Mouse (Mus musculus) stomach, embryonic 15.5 days (tissue): ENCODE results near the gene Slc25a12. TPM values are rescaled to one million over a fixed set of nuclear protein-coding genes. Genes with fewer than 3 reads are reported as not detected.
A peak's percentile ranks its signal among the peaks of the same experiment; 100 is the strongest.

Experiments
- ATAC-seq: fragments of 200-750 bp; cut with Nextera tagmentation; 2 replicates; pipeline ENCODE4 v1.8.0; 2017; ENCODE audit warnings: low read depth, moderate number of reproducible peaks, moderate TSS enrichment; ENCODE audit not compliant: insufficient read depth, low FRiP score
- H3K27ac ChIP-seq: fragments of 300-500 bp; sonication (generic); 2 replicates; pipeline ENCODE4 v1.5.1; 2015; ENCODE audit warnings: mild to moderate bottlenecking, inconsistent platforms
- H3K27me3 ChIP-seq: fragments of 300-500 bp; sonication (generic); replicated peaks from 2 replicates; pipeline ENCODE4 v1.6.1; 2015; ENCODE audit warnings: inconsistent platforms
- H3K36me3 ChIP-seq: fragments of 300-500 bp; sonication (generic); 2 replicates; pipeline ENCODE4 v1.6.1; 2015; ENCODE audit warnings: inconsistent platforms
- H3K4me1 ChIP-seq: fragments of 300-500 bp; sonication (generic); 2 replicates; pipeline ENCODE4 v1.6.1; 2015; ENCODE audit warnings: inconsistent platforms
- H3K4me2 ChIP-seq: fragments of 300-500 bp; sonication (generic); 2 replicates; pipeline ENCODE4 v1.6.1; 2015; ENCODE audit warnings: mild to moderate bottlenecking, inconsistent platforms
- H3K4me3 ChIP-seq: fragments of 300-500 bp; sonication (generic); replicated peaks from 2 replicates; pipeline ENCODE4 v1.5.1; 2015; ENCODE audit warnings: inconsistent platforms
- H3K9ac ChIP-seq: fragments of 300-500 bp; sonication (generic); 2 replicates; pipeline ENCODE4 v1.6.1; 2015; ENCODE audit warnings: inconsistent platforms
- H3K9me3 ChIP-seq: fragments of 300-500 bp; sonication (generic); 2 replicates; pipeline ENCODE4 v1.6.1; 2016; ENCODE audit warnings: inconsistent platforms
- WGBS: fragments of 180-500 bp; shearing (Covaris S2); methylation state at CpG from one replicate; pipeline ENCODE4 v1.1.7; 2015; 5-methylcytosine and 5-hydroxymethylcytosine counted together
- polyA plus RNA-seq: library from polyadenylated mRNA; unstranded; fragments of >200 nt; fragmentation: Nextera tagmentation; extraction: Ambion mirVana; gene quantifications from 2 replicates; pipeline ENCODE4 v1.2.1, GENCODE M21; 2015

Slc25a12 gene
- polyA plus RNA-seq, 1 experiment from 2014 or later = 30.0 TPM

DNA sequence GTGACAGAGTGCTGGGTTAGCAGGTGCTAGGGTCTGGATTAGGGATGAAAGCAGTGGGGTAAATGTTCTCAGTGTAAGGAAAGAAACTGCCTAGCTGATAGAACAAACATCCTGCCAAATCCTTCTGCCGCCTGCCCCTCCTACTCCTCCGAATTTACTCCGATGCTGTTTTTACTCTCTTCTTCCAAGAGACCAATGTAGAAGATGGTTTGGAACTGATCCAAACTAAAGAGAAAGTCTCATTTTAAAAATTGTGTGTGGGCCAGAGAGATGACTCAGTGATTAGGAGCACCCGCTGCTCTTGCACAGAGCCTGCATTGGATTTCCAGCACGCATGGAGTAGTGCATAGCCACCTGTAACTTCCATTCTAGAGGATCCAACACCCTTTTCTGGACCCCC, 4.2 kb upstream of the Slc25a12 start:
- no peak for ATAC-seq
- Histone ChIP-seq H3K4me2 (no peak overlapping the region), H3K4me3 (no peak overlapping the region), H3K9ac (no peak overlapping the region), H3K36me3 (no peaks in the 10 kb centered on the region), H3K9me3 (no peaks in the 10 kb centered on the region), H3K27me3 (no peaks in the 10 kb centered on the region), H3K4me1 (no peaks in the 10 kb centered on the region), H3K27ac (no peak overlapping the region)
- 55% methylated on average over 5 of the region's 5 CpGs for WGBS

- Histone ChIP-seq H3K9me3 (no peaks in the 10 kb centered on the region), H3K36me3 (no peaks in the 10 kb centered on the region), H3K27me3 (no peaks in the 10 kb centered on the region), H3K4me2 (peak overlapping the region; percentile 66), H3K4me3 (0 out of 2 replicates have a peak overlapping the region, but pooled peaks have one; percentile 4), H3K9ac (no peak overlapping the region), H3K4me1 (no peaks in the 10 kb centered on the region), H3K27ac (no peak overlapping the region)
- WGBS = 28% methylated on average over 8 of the region's 8 CpGs
- no peak for ATAC-seq
Observed at GRCm38 (mm10) chr2:71368086-71368485, 537 bp upstream of the Slc25a12 start.

DNA sequence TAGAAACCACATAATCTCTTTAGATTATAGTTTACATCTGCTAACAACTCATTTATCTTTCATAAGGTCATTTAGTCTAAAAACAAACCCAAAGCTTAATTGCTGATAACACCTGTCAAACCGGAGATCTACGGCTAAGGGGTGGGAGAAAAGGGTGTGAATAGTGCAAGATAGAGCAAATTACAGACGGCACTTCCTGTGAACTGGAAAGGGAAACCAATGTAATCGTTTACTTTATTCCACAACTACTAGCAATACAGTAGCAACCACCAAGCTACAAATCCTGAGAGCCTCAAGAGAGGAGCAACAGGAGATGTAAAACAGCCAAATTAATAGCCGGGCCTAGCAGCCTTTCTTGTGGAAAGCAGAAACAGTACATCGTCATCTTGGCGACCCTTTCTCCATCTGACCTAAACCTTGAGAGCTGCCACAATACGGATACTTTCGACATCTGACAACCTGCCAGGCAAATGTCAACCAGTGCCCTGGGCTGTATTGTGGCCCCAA, 878 bp downstream of the Slc25a12 start:
- peak overlapping the region; percentile 49 for H3K27ac ChIP-seq
- H3K36me3 ChIP-seq = no peaks in the 10 kb centered on the region
- H3K27me3 ChIP-seq = no peaks in the 10 kb centered on the region
- peak overlapping the region; percentile 66 for H3K4me2 ChIP-seq
- WGBS = 6% methylated on average over 9 of the region's 9 CpGs
- no peaks in the 10 kb centered on the region for H3K9me3 ChIP-seq
- no peaks in the 10 kb centered on the region for H3K4me1 ChIP-seq
- H3K9ac ChIP-seq = peak overlapping the region; percentile 62; the same call in 1 of the 2 replicates
- ATAC-seq = 0 out of 2 replicates have a peak, but pooled peaks have one; percentile 41
- H3K4me3 ChIP-seq = peak overlapping the region; percentile 76

- Histone ChIP-seq H3K27ac (no peak overlapping the region), H3K4me3 (no peak overlapping the region), H3K27me3 (no peaks in the 10 kb centered on the region), H3K9ac (no peak overlapping the region), H3K4me1 (no peaks in the 10 kb centered on the region), H3K9me3 (no peaks in the 10 kb centered on the region), H3K36me3 (no peaks in the 10 kb centered on the region), H3K4me2 (no peak overlapping the region)
- 80% methylated on average over 1 of the region's 1 CpGs for WGBS
- no peak for ATAC-seq
Observed at GRCm38 (mm10) chr2:71360192-71360591, 7.4 kb downstream of the Slc25a12 start.

DNA sequence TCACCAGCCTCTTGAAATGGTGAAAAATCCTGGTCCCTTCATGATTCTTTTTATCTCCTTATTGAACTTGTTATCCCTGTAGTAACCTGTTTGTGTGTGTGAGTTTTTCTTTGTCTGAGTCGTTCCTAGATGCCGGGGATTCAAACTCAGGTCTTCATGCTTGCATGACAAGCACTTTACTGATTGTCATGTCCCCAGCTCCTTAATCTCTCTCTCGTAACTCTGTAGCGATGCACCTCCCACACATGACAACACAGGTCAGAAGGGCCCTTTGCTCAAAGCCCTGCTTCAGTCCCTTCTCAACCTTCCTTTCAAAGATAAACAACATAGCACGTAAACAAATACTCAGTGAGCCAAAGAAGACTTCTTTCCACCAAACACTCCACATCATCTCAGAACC, 9.2 kb downstream of the Slc25a12 start:
- H3K36me3 ChIP-seq = no peaks in the 10 kb centered on the region
- WGBS = 86% methylated on average over 5 of the region's 5 CpGs
- no peak for ATAC-seq

GRCm38 (mm10) chr2:71354055-71354425, 13.5 kb downstream of the Slc25a12 start:
- Histone ChIP-seq H3K36me3 (no peaks in the 10 kb centered on the region), H3K27ac (no peak overlapping the region), H3K9ac (no peak overlapping the region), H3K4me2 (no peak overlapping the region), H3K4me3 (no peak overlapping the region), H3K4me1 (no peaks in the 10 kb centered on the region), H3K27me3 (no peaks in the 10 kb centered on the region), H3K9me3 (no peaks in the 10 kb centered on the region)
- ATAC-seq = no peak
- WGBS = 61% methylated on average over 5 of the region's 5 CpGs

More for the DNA sequence above, 9.2 kb downstream of the Slc25a12 start:
- Histone ChIP-seq H3K27me3 (no peaks in the 10 kb centered on the region), H3K4me1 (no peaks in the 10 kb centered on the region), H3K9ac (no peak overlapping the region), H3K9me3 (no peaks in the 10 kb centered on the region), H3K4me2 (no peak overlapping the region), H3K27ac (no peak overlapping the region), H3K4me3 (no peak overlapping the region)

GRCm38 (mm10) chr2:71353306-71354054, 14.1 kb downstream of the Slc25a12 start:
- Histone ChIP-seq H3K4me3 (no peak overlapping the region), H3K4me2 (no peak overlapping the region), H3K27me3 (no peaks in the 10 kb centered on the region), H3K4me1 (no peaks in the 10 kb centered on the region), H3K36me3 (no peaks in the 10 kb centered on the region), H3K27ac (no peak overlapping the region), H3K9ac (no peak overlapping the region), H3K9me3 (no peaks in the 10 kb centered on the region)
- 51% methylated on average over 10 of the region's 10 CpGs for WGBS
- no peak for ATAC-seq

DNA sequence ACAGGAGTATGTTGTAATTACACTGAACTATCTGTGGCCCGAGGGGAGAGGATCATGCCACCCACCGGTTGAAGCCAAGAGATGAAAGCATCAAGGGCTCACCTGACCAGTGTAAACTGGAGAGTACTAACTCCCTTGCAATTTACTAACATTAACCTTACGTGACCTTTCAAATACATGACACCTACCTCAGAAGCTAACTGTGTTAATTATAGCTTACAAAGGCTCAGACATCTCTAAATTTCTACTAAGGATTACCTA, 15.9 kb downstream of the Slc25a12 start:
- Histone ChIP-seq H3K9me3 (no peaks in the 10 kb centered on the region), H3K27me3 (no peaks in the 10 kb centered on the region), H3K4me1 (no peaks in the 10 kb centered on the region), H3K36me3 (no peaks in the 10 kb centered on the region), H3K4me2 (no peak overlapping the region), H3K9ac (no peak overlapping the region), H3K4me3 (no peak overlapping the region), H3K27ac (no peak overlapping the region)
- no peak for ATAC-seq
- WGBS = 87% methylated on average over 3 of the region's 3 CpGs

GRCm38 (mm10) chr2:71350904-71351726, 16.4 kb downstream of the Slc25a12 start:
- H3K4me2 ChIP-seq = no peak overlapping the region
- no peaks in the 10 kb centered on the region for H3K36me3 ChIP-seq
- H3K9ac ChIP-seq = no peak overlapping the region
- no peaks in the 10 kb centered on the region for H3K4me1 ChIP-seq
- no peaks in the 10 kb centered on the region for H3K27me3 ChIP-seq
- H3K27ac ChIP-seq = no peak overlapping the region
- H3K9me3 ChIP-seq = no peaks in the 10 kb centered on the region
- H3K4me3 ChIP-seq = no peak overlapping the region
- WGBS = 81% methylated on average over 11 of the region's 11 CpGs
- no peak for ATAC-seq

- no peak for ATAC-seq
- Histone ChIP-seq H3K9ac (no peak overlapping the region), H3K36me3 (no peaks in the 10 kb centered on the region), H3K27ac (no peak overlapping the region), H3K4me1 (no peaks in the 10 kb centered on the region), H3K9me3 (no peaks in the 10 kb centered on the region), H3K4me2 (no peak overlapping the region), H3K4me3 (no peak overlapping the region), H3K27me3 (no peaks in the 10 kb centered on the region)
- 67% methylated on average over 7 of the region's 7 CpGs for WGBS
Observed at GRCm38 (mm10) chr2:71350181-71350580, 17.4 kb downstream of the Slc25a12 start.

- H3K4me2 ChIP-seq = no peak overlapping the region
- H3K9me3 ChIP-seq = no peaks in the 10 kb centered on the region
- H3K27me3 ChIP-seq = no peaks in the 10 kb centered on the region
- WGBS = 58% methylated on average over 2 of the region's 2 CpGs
- H3K4me3 ChIP-seq = no peak overlapping the region
- H3K9ac ChIP-seq = no peak overlapping the region
- H3K4me1 ChIP-seq = no peaks in the 10 kb centered on the region
- no peaks in the 10 kb centered on the region for H3K36me3 ChIP-seq
- H3K27ac ChIP-seq = no peak overlapping the region
- ATAC-seq = no peak
Observed at GRCm38 (mm10) chr2:71349511-71349910, 18.0 kb downstream of the Slc25a12 start.

GRCm38 (mm10) chr2:71347732-71348490, 19.6 kb downstream of the Slc25a12 start:
- Histone ChIP-seq H3K27me3 (no peaks in the 10 kb centered on the region), H3K9ac (no peak overlapping the region), H3K4me1 (no peaks in the 10 kb centered on the region), H3K4me3 (no peak overlapping the region), H3K4me2 (no peak overlapping the region), H3K36me3 (0 out of 2 replicates have a peak, but pooled peaks cover 4% of the 10 kb centered on the region), H3K9me3 (no peaks in the 10 kb centered on the region), H3K27ac (no peak overlapping the region)
- WGBS = 91% methylated on average over 20 of the region's 20 CpGs
- no peak for ATAC-seq
